Mouse (Mus musculus): ENCODE measurements around the gene Ccdc73.

DNA sequence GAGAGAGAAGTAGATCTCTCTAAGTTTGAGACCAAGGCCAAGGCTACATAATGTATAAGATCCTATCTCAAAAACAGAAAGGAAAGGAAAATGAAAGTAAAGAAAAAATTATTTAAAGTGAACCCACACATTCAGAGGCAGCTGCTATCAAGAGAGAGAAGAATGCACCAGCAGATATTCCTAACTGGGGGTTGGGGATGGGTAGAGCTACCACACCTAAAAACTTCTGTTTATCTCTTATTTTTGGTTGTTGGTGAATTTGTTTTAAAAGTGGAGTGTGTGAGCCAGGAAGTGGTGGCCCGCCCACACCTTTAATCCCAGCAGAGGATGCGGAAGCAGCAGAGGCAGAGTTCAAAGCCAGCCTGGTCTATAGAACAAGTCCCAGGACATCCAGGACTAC, 154.2 kb downstream of the Ccdc73 start:
- TF ChIP-seq CTCF (IDR thresholded peaks at IDR 0.05; ENCODE audit: borderline replicate concordance, insufficient read depth, low read length), result no peak
- no peak for TF ChIP-seq POLR2A (IDR thresholded peaks at IDR 0.05; ENCODE audit: low read depth, low read length)

Measured in embryonic fibroblast, embryonic 13.5 days (primary cell).